Mouse (Mus musculus) adrenal gland, postnatal 14 days (tissue): ENCODE results near the gene Ankrd6. TPM values are rescaled to one million over a fixed set of nuclear protein-coding genes. Genes with fewer than 3 reads are reported as not detected.

Experiments
- DNase-seq: peaks from one replicate; pipeline ENCODE4 v3.0.0; 2021; ENCODE audit warnings: mixed read lengths
- total RNA-seq: library from RNA; stranded (reverse); gene quantifications from 2 replicates; pipeline ENCODE4 v1.2.3, GENCODE M21; 2021

The Ankrd6 gene
- total RNA-seq, 1 experiment from 2014 or later, result 3.0 TPM

DNA sequence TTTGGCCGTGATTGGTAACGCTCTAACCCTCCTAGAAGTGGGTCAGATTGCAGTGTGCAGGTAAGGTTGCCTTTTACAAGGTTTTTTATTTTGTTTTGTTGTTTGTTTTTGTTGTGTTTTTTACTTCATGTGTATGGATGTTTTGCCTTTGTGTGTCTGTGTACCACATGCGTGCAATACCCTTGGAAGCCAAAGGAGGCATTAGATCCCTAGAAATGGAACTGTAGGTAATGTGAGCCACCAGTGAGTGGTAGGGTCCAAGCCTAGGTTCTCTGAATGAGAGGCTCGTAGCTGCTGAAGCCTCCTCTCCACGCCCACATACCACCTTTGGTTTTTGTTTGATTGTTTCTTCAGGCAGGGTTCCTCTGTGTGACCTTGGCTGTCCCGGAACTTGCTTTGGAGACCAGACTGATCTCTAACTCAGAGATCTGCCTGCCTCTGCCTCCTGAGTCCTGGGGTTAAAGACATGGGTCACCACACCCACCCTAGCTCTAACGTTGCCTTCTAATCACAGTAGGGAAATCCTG, 180.3 kb downstream of the Ankrd6 start:
- no peak for DNase-seq

DNA sequence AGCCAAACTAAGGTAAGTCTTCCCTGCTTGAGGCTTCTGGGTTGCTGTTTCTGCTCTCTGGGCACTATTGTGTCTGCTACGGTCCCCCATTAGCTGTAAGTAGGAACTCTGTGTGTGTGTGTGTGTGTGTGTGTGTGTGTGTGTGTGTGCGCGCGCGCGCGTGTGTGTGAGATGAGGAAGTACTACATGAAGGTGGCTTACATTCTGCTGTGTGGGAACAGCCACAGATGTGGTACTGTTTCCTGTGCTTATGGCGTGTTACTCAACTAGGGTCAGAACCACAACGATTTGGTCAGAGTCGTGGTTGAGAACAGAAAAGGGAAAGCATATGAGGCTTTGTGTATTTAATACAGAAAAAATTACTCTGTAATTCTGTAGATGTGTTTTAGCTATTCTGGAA, 182.6 kb downstream of the Ankrd6 start:
- no peak for DNase-seq

DNA sequence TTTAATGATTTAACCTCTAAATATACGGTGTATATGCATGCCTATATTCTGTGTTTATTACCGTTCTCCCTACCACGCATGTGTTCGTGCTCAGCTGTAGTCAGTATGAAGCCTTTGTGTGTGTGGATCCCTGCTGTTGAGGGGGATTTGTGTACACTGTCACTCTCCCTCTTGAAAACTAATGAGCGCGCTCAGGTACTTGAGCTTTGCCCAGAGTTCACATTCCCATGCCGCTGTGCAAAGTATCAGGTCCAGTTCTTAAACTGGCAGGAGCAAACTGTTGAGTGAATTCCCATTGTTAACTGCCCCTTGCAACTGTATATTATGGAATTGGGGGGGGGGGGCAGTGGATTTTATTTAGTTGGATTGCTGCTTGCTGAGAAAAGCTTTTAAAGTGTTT, 183.2 kb downstream of the Ankrd6 start:
- no peak for DNase-seq

DNA sequence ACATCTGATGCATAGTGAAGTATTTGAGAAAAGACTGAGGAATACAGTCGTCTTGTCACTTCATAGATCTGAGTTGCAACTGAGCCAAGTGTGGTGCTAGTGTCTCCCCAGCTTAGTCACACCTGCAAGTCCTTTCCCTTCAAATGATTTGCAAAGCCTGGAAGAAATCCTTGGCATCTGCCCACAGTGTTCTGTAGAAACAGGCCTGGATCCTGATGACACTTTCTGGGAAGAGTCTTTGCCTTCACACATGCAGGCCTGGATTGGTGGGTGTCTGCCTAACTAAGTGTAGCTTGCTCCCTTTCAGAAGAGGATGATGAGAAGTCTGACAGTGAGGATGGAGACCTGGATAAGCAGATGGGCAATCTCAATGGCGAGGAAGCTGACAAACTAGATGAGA, 193.2 kb downstream of the Ankrd6 start:
- no peak for DNase-seq

Other genes starting within 250 kb of the Ankrd6 start
- 51.7 and 53.2 TPM in 2 replicates for gene Lyrm2, start 150.6 kb downstream of the Ankrd6 start, total RNA-seq
- 5.7 and 8.7 TPM in 2 replicates for gene Rragd, start 32.2 kb upstream of the Ankrd6 start, total RNA-seq
- gene Ube2j1, start 80.6 kb upstream of the Ankrd6 start, total RNA-seq, result 80.8 and 82.9 TPM in 2 replicates
- 0.41 and 0.60 TPM in 2 replicates for gene Gabrr2, start 112.2 kb upstream of the Ankrd6 start, total RNA-seq
- 0.15 and 0.19 TPM in 2 replicates for gene Gabrr1, start 181.7 kb upstream of the Ankrd6 start, total RNA-seq
- 34.2 and 39.1 TPM in 2 replicates for gene Pm20d2, start 238.9 kb upstream of the Ankrd6 start, total RNA-seq